Comparison of ENCODE assay signal across 19 mouse cellular contexts in the genomic region with DNA sequence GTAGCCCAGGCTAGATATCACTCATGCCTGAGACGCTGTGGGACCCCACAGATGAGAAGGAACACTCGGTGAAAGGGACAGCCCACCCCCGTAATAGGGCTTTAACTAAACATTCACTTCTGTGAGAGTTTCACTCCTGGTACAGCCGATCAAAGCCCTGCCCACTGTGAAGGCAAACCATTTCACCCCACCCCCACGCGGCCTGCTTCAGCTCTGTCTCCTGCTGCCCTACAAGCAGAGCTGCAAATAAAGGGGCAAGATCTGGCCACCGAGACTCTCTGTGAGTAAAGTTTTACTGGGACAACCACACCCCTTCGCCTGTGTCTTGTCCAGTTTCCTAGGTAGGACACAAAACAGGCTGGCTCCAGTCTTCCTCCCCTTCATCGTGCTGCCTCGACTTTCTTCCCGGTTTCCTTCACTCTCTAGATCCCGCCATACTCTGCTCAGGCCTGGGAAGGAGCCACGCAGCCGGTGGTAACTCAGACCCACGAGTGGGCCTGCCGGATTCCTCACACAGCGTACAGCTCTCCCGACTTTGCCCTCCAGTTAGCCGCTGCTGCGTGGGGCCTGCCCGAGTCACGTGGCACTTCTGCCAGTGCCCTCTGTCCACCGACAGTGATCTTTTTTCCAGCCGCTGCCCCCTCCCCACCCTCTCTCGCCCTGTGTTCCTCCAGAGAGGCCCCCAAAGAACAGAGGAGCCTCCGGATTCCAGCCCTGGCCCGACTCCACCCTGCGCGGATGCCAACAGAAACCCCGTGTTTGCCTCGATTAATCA.
DNase-seq lines count a peak whose midpoint lies in the region; ATAC-seq and TF ChIP-seq lines count a peak whose summit lies in the region.
"Had no signal": no experiment of that assay in that cellular context is flagged by ENCODE, and none has a peak within 500 bp of the region (broad histone marks: within the 10 kb centered on the region; RNA-seq: fewer than 3 reads in every experiment).

No protein-coding gene starts in this region.

- WGBS in forebrain, embryonic 12.5 days: 65% methylated on average over 31 of the region's 31 CpGs
- WGBS in forebrain, embryonic 14.5 days: 58% methylated on average over 31 of the region's 31 CpGs
- 54% methylated on average over 31 of the region's 31 CpGs for WGBS in intestine, embryonic 16.5 days
- WGBS in intestine, postnatal 0 days: 54% methylated on average over 31 of the region's 31 CpGs
- 57% methylated on average over 31 of the region's 31 CpGs for WGBS in limb, embryonic 10.5 days

- no peak overlapping the region for H3K4me2 ChIP-seq in forebrain, embryonic 12.5 days
- H3K4me2 ChIP-seq in forebrain, embryonic 14.5 days (ENCODE audit: low read length): no peak overlapping the region
- H3K4me2 ChIP-seq in intestine, embryonic 16.5 days (ENCODE audit: low read depth, low read length): no peak overlapping the region
- H3K4me2 ChIP-seq in intestine, postnatal 0 days (replicated peaks; ENCODE audit: low read depth): no peak overlapping the region
- H3K4me2 ChIP-seq: liver, embryonic 11.5 days; midbrain, embryonic 11.5 days had no signal

- no peak overlapping the region for H3K9ac ChIP-seq in forebrain, embryonic 12.5 days
- H3K9ac ChIP-seq in forebrain, embryonic 14.5 days (ENCODE audit: low read length): no peak overlapping the region; the same call in 1 of the 2 replicates
- H3K9ac ChIP-seq in intestine, embryonic 16.5 days (ENCODE audit: low read depth, low read length): peak overlapping the region; percentile 49
- no peak overlapping the region for H3K9ac ChIP-seq in intestine, postnatal 0 days (ENCODE audit: low read depth, low read length)
- H3K9ac ChIP-seq: forebrain, postnatal 0 days had no signal

- H3K9me3 ChIP-seq in forebrain, embryonic 12.5 days: no peaks in the 10 kb centered on the region
- no peaks in the 10 kb centered on the region for H3K9me3 ChIP-seq in forebrain, embryonic 14.5 days (replicated peaks; ENCODE audit: control insufficient read depth, low read length)
- H3K9me3 ChIP-seq in intestine, embryonic 16.5 days (ENCODE audit: control insufficient read depth, low read length): no peaks in the 10 kb centered on the region
- H3K9me3 ChIP-seq in intestine, postnatal 0 days (ENCODE audit: control insufficient read depth): no peaks in the 10 kb centered on the region
- H3K9me3 ChIP-seq in E14TG2a.4 (ENCODE audit: low read length): no peaks in the 10 kb centered on the region
- no peaks in the 10 kb centered on the region for H3K9me3 ChIP-seq in limb, embryonic 10.5 days (replicated peaks)

- ATAC-seq in forebrain, embryonic 12.5 days (ENCODE audit: low FRiP score): no peak
- no peak for ATAC-seq in forebrain, embryonic 14.5 days
- ATAC-seq in intestine, embryonic 16.5 days: no peak
- no peak for ATAC-seq in intestine, postnatal 0 days
- ATAC-seq: forebrain, postnatal 0 days had no signal

- no peak overlapping the region for H3K4me3 ChIP-seq in forebrain, embryonic 12.5 days (replicated peaks)
- no peak overlapping the region for H3K4me3 ChIP-seq in forebrain, embryonic 14.5 days (ENCODE audit: low read depth, low read length)
- no peak overlapping the region for H3K4me3 ChIP-seq in intestine, embryonic 16.5 days (ENCODE audit: low read length)
- no peak overlapping the region for H3K4me3 ChIP-seq in intestine, postnatal 0 days (ENCODE audit: low read depth, low read length)
- H3K4me3 ChIP-seq in E14TG2a.4 (replicated peaks; ENCODE audit: low read length): peak overlapping the region; percentile 32; the same call in 1 of the 2 replicates
- no peak overlapping the region for H3K4me3 ChIP-seq in limb, embryonic 10.5 days
- H3K4me3 ChIP-seq: myocyte had no signal

- no peak for DNase-seq in forebrain, embryonic 14.5 days (ENCODE audit: low spot score)
- no peak for DNase-seq in limb, embryonic 10.5 days (ENCODE audit: low spot score)
- DNase-seq in gastrocnemius, postnatal 36 days: no peak
- DNase-seq in gastrocnemius, adult 8-10 months (ENCODE audit: low spot score in 2 of 2): no peak
- DNase-seq: adrenal gland, postnatal 10 days; cerebellum, postnatal 10 days; forebrain, postnatal 0 days; gastrocnemius, postnatal 10 days; heart, postnatal 36 days; lung, postnatal 14 days; right cerebral cortex, adult 18-20 months; spleen, adult 18-20 months had no signal

- 0 out of 2 replicates have a peak, but pooled peaks cover 5% of the 10 kb centered on the region for H3K4me1 ChIP-seq in forebrain, embryonic 12.5 days
- H3K4me1 ChIP-seq in forebrain, embryonic 14.5 days (ENCODE audit: control insufficient read depth, insufficient read depth, low read length): no peaks in the 10 kb centered on the region
- H3K4me1 ChIP-seq in intestine, embryonic 16.5 days (ENCODE audit: control insufficient read depth, insufficient read depth, low read length): peaks cover 19% of the 10 kb centered on the region
- peaks cover 4% of the 10 kb centered on the region; the same call in 1 of the 2 replicates for H3K4me1 ChIP-seq in intestine, postnatal 0 days (replicated peaks; ENCODE audit: control insufficient read depth, insufficient read depth, low read length)
- peaks cover 35% of the 10 kb centered on the region for H3K4me1 ChIP-seq in E14TG2a.4 (replicated peaks; ENCODE audit: low read depth, low read length)
- peaks cover 76% of the 10 kb centered on the region for H3K4me1 ChIP-seq in limb, embryonic 10.5 days

- H3K36me3 ChIP-seq in forebrain, embryonic 12.5 days (replicated peaks): no peaks in the 10 kb centered on the region
- no peaks in the 10 kb centered on the region for H3K36me3 ChIP-seq in forebrain, embryonic 14.5 days (ENCODE audit: control insufficient read depth, insufficient read depth, low read length)
- H3K36me3 ChIP-seq in intestine, embryonic 16.5 days (ENCODE audit: control insufficient read depth, insufficient read depth, low read length): no peaks in the 10 kb centered on the region
- H3K36me3 ChIP-seq in intestine, postnatal 0 days (ENCODE audit: control insufficient read depth, insufficient read depth): no peaks in the 10 kb centered on the region
- no peaks in the 10 kb centered on the region for H3K36me3 ChIP-seq in E14TG2a.4 (ENCODE audit: insufficient read depth, low read length)
- H3K36me3 ChIP-seq in limb, embryonic 10.5 days: no peaks in the 10 kb centered on the region

- peak overlapping the region; percentile 31; the same call in 1 of the 2 replicates for H3K27ac ChIP-seq in forebrain, embryonic 12.5 days
- H3K27ac ChIP-seq in forebrain, embryonic 14.5 days (ENCODE audit: low read depth, low read length): no peak overlapping the region
- no peak overlapping the region; the same call in 1 of the 2 replicates for H3K27ac ChIP-seq in intestine, embryonic 16.5 days (ENCODE audit: low read length)
- no peak overlapping the region for H3K27ac ChIP-seq in intestine, postnatal 0 days (ENCODE audit: low read depth, low read length)
- peak overlapping the region; percentile 87 for H3K27ac ChIP-seq in limb, embryonic 10.5 days

- no peak for TF ChIP-seq CTCF in intestine, postnatal 0 days (IDR thresholded peaks at IDR 0.05; ENCODE audit: low read depth)
- no peak for TF ChIP-seq CTCF in E14TG2a.4 (conservative IDR thresholded peaks at IDR 0.05; ENCODE audit: low read length)

- H3K27me3 ChIP-seq in forebrain, embryonic 12.5 days: no peaks in the 10 kb centered on the region
- H3K27me3 ChIP-seq in forebrain, embryonic 14.5 days (replicated peaks; ENCODE audit: control insufficient read depth, insufficient read depth, low read length): no peaks in the 10 kb centered on the region
- H3K27me3 ChIP-seq in intestine, embryonic 16.5 days (replicated peaks; ENCODE audit: control insufficient read depth, insufficient read depth, low read length): no peaks in the 10 kb centered on the region
- no peaks in the 10 kb centered on the region for H3K27me3 ChIP-seq in intestine, postnatal 0 days (replicated peaks; ENCODE audit: control insufficient read depth, insufficient read depth, low read length)
- peaks cover 9% of the 10 kb centered on the region for H3K27me3 ChIP-seq in E14TG2a.4 (ENCODE audit: insufficient read depth, low read length)
- peaks cover 12% of the 10 kb centered on the region; the same call in 1 of the 2 replicates for H3K27me3 ChIP-seq in limb, embryonic 10.5 days (ENCODE audit: low read depth, poor library complexity, severe bottlenecking)

- intact Hi-C loops in gastrocnemius, postnatal 36 days (cut with DNase I): no loop called here

Comparison
In these comparisons a context has a peak if more than half of its experiments do, and no peak if none do; other contexts are left out.
1. H3K27ac ChIP-seq: peak in forebrain, embryonic 12.5 days (single experiment) and limb, embryonic 10.5 days (single experiment); none in forebrain, embryonic 14.5 days (single experiment), intestine, embryonic 16.5 days (single experiment) and intestine, postnatal 0 days (single experiment).